Mouse (Mus musculus) liver, embryonic 12.5 days (tissue): ENCODE results near the gene Bptf. TPM values are rescaled to one million over a fixed set of nuclear protein-coding genes. Genes with fewer than 3 reads are reported as not detected.

ENCODE experiments used
- ATAC-seq: fragments of 200-750 bp; cut with Nextera tagmentation; 2 replicates; pipeline ENCODE4 v1.8.0; 2017; ENCODE audit warnings: moderate number of reproducible peaks, mild to moderate bottlenecking, moderate library complexity
- H3K27ac ChIP-seq: fragments of 300-500 bp; sonication (generic); 2 replicates; pipeline ENCODE4 v1.5.1; 2016; ENCODE audit warnings: mild to moderate bottlenecking
- H3K27me3 ChIP-seq: fragments of 300-500 bp; sonication (generic); replicated peaks from 2 replicates; pipeline ENCODE4 v1.6.1; 2016; ENCODE audit warnings: mild to moderate bottlenecking, moderate library complexity
- H3K36me3 ChIP-seq: fragments of 300-500 bp; sonication (generic); 2 replicates; pipeline ENCODE4 v1.6.1; 2016; ENCODE audit warnings: mild to moderate bottlenecking, moderate library complexity
- H3K4me1 ChIP-seq: fragments of 300-500 bp; sonication (generic); 2 replicates; pipeline ENCODE4 v1.6.1; 2016
- H3K4me2 ChIP-seq: fragments of 300-500 bp; sonication (generic); 2 replicates; pipeline ENCODE4 v1.6.1; 2016; ENCODE audit warnings: mild to moderate bottlenecking, moderate library complexity
- H3K4me3 ChIP-seq: fragments of 300-500 bp; sonication (generic); 2 replicates; pipeline ENCODE4 v1.5.1; 2016; ENCODE audit warnings: mild to moderate bottlenecking, moderate library complexity
- H3K9ac ChIP-seq: fragments of 300-500 bp; sonication (generic); 2 replicates; pipeline ENCODE4 v1.6.1; 2016; ENCODE audit warnings: mild to moderate bottlenecking, moderate library complexity
- H3K9me3 ChIP-seq: fragments of 300-500 bp; sonication (generic); replicated peaks from 2 replicates; pipeline ENCODE4 v1.6.1; 2016; ENCODE audit warnings: mild to moderate bottlenecking, moderate library complexity
- WGBS: fragments of 180-500 bp; shearing (Covaris S2); methylation state at CpG from one replicate; pipeline ENCODE4 v1.1.7; 2016; ENCODE audit not compliant: insufficient replicate concordance; 5-methylcytosine and 5-hydroxymethylcytosine counted together
- polyA plus RNA-seq: library from polyadenylated mRNA; unstranded; fragments of >200 nt; fragmentation: Nextera tagmentation; extraction: Ambion mirVana; gene quantifications from 2 replicates; pipeline ENCODE4 v1.2.1, GENCODE M21; 2016

Gene Bptf
- polyA plus RNA-seq, 1 experiment from 2014 or later: 12.7 TPM

DNA sequence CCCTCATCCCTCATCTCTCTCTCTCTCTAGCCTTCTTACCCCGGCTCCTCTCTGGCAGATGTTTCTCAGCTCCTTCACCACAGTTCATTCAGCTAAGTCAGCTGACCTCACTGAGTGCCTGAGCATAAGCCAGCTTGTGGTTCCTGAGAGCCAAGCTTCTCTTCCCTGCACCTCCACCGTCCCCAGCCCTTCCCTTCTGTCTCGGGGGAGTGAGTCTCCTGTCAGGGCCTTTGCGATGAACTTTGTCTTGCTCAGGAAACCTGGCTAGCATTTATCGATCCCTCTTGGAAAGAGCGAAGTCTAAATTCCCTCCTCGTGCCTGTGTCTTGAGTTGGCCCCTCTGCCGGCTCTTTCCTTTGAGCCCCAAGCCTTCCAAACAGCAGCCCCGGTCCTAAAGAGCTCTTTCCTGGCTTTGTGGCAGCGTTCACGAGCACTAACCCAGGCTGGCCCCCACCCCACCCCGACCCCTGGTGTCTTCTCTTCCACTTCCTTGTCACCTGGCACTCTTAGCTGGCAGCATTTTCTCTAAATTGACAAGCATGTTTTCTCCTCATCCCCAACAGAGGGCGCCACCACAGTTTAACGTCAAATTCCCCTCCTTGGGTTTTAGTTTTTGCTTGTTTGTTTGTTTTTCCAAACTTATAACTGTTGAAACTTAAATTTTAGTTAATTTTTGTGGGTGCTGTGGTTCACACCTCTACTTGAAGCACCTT is 117.2 kb downstream of the Bptf start:
- Histone ChIP-seq H3K9me3 (no peaks in the 10 kb centered on the region), H3K36me3 (no peaks in the 10 kb centered on the region), H3K27me3 (no peaks in the 10 kb centered on the region), H3K4me1 (peaks cover 26% of the 10 kb centered on the region), H3K4me2 (peak overlapping the region; percentile 36), H3K27ac (peak overlapping the region; percentile 5; the same call in 1 of the 2 replicates), H3K4me3 (peak overlapping the region; percentile 10), H3K9ac (peak overlapping the region; percentile 22; the same call in 1 of the 2 replicates)
- no peak for ATAC-seq
- 31% methylated on average over 14 of the region's 14 CpGs for WGBS

DNA sequence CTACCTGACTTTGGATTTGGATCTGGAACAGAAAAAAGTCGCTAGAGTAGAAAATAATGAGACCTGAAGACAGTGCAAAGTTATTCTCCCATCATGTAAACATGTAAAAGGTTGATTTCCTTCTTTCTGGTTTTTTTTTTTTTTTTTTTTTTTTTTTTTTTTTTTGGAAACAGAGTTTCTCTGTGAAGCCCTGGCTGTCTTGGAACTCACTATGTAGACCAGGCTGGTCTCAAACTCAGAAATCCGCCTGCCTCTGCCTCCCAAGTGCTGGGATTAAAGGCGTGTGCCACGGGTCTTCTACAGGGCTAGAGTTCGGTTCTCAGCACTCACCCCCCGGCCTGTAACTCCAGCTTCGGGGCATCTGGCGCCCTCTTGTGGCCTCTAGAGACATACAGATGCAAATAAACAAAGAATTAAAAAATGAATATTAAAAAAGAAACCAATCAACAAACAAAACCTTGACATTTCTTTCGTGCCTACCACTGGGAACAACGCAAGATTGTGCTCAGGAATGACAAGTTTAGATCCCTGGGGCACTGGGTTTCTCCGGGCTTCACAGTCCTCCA is 117.8 kb downstream of the Bptf start:
- H3K9me3 ChIP-seq: no peaks in the 10 kb centered on the region
- 0 out of 2 replicates have a peak overlapping the region, but pooled peaks have one; percentile 36 for H3K4me2 ChIP-seq
- H3K27me3 ChIP-seq: no peaks in the 10 kb centered on the region; the same call in 1 of the 2 replicates
- no peak overlapping the region for H3K9ac ChIP-seq
- no peak for ATAC-seq
- WGBS: 75% methylated on average over 11 of the region's 11 CpGs
- peaks cover 26% of the 10 kb centered on the region for H3K4me1 ChIP-seq
- H3K27ac ChIP-seq: no peak overlapping the region
- H3K36me3 ChIP-seq: no peaks in the 10 kb centered on the region
- H3K4me3 ChIP-seq: no peak overlapping the region

- Histone ChIP-seq H3K4me3 (peak overlapping the region; percentile 69), H3K36me3 (no peaks in the 10 kb centered on the region), H3K27ac (peak overlapping the region; percentile 95), H3K4me2 (peak overlapping the region; percentile 66), H3K27me3 (peaks cover 13% of the 10 kb centered on the region), H3K4me1 (peaks cover 21% of the 10 kb centered on the region), H3K9me3 (no peaks in the 10 kb centered on the region), H3K9ac (peak overlapping the region; percentile 85)
- peak; percentile 92 for ATAC-seq
- WGBS: under 1% methylated on average over 37 of the region's 37 CpGs
Measured at GRCm38 (mm10) chr11:107012324-107013017, 119.5 kb downstream of the Bptf start.

DNA sequence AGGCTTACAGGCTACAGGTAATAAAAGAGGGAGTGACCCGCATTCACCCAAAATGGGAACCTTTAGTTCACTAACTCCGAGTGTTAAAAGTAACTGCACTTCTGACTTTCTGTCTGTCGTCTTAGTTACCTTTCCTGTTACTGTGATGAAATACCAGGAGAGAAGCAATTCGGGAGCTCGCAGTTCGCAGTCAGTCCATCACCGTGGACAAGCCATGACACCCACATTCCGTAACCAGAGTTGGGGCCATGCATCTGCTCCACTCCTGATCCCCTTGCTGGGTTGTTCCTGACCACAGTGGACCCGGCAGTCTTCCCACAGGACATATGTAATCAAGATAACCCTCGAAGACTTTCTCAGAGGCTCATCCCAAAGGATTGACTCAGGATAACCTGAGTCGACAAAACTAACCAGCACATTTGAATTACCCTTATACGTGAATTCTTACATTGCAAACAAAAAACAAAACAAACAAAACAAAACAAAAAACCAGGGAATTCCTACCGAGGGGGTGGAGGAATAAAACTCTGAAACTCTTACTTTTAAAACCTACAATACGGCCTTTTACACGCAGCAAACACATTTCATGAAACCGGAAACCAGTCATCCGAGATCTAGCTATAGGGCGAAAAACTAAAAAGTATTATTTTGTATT is 120.1 kb downstream of the Bptf start:
- Histone ChIP-seq H3K4me3 (peak overlapping the region; percentile 69), H3K4me2 (peak overlapping the region; percentile 66), H3K27ac (peak overlapping the region; percentile 95), H3K27me3 (peaks cover 13% of the 10 kb centered on the region), H3K9me3 (no peaks in the 10 kb centered on the region), H3K9ac (peak overlapping the region; percentile 85), H3K4me1 (peaks cover 21% of the 10 kb centered on the region), H3K36me3 (no peaks in the 10 kb centered on the region)
- no peak for ATAC-seq
- WGBS: 31% methylated on average over 18 of the region's 18 CpGs

DNA sequence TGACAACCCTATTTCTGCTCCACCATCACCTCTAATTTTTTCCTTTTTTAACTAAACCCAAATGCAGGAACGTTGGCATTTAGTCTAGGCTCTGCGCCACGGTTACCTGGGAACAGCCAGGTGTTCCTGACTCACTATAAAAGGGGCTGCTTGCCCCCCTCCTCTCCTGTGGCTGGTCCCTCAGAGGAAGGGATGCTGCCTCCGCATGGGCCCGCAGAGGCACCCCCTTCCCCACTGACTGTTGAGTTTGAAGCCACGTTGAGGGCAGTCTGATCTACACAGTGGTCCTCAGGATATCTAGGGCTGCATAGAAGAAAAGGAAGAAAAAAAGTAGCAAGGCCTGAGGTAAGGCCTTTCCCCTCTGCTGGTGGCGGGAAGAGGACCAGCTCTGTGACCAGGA is 120.8 kb downstream of the Bptf start:
- H3K9ac ChIP-seq: no peak overlapping the region
- H3K9me3 ChIP-seq: no peaks in the 10 kb centered on the region
- no peaks in the 10 kb centered on the region for H3K36me3 ChIP-seq
- no peak overlapping the region for H3K27ac ChIP-seq
- no peak overlapping the region; the same call in 1 of the 2 replicates for H3K4me3 ChIP-seq
- 71% methylated on average over 7 of the region's 7 CpGs for WGBS
- ATAC-seq: no peak
- peaks cover 21% of the 10 kb centered on the region for H3K4me1 ChIP-seq
- H3K4me2 ChIP-seq: peak overlapping the region; percentile 66
- peaks cover 13% of the 10 kb centered on the region for H3K27me3 ChIP-seq

DNA sequence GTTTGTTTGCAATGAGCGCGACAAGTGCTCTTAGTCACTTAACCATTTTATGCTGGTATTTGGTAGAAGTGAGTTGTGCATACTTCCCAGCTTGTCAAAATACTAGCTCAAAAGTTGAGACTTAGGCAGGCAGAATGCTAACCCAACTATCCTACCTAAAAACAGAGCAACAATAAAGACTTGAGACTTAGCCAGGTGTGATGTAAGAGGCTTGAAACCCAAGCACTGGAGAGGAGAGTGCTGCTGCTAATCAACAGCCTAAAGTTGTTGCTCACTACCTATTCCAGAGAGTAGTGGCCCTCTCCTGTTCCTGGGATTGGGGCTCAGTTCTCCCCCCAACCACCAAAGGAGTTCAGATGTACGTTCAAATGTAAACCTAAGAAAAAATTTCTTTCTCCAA is 121.5 kb downstream of the Bptf start:
- H3K4me2 ChIP-seq: no peak overlapping the region
- 90% methylated on average over 3 of the region's 3 CpGs for WGBS
- no peak for ATAC-seq
- H3K27me3 ChIP-seq: peaks cover 13% of the 10 kb centered on the region
- H3K4me1 ChIP-seq: peaks cover 21% of the 10 kb centered on the region
- H3K9me3 ChIP-seq: no peaks in the 10 kb centered on the region
- H3K9ac ChIP-seq: no peak overlapping the region
- H3K36me3 ChIP-seq: no peaks in the 10 kb centered on the region
- H3K27ac ChIP-seq: no peak overlapping the region
- no peak overlapping the region for H3K4me3 ChIP-seq

DNA sequence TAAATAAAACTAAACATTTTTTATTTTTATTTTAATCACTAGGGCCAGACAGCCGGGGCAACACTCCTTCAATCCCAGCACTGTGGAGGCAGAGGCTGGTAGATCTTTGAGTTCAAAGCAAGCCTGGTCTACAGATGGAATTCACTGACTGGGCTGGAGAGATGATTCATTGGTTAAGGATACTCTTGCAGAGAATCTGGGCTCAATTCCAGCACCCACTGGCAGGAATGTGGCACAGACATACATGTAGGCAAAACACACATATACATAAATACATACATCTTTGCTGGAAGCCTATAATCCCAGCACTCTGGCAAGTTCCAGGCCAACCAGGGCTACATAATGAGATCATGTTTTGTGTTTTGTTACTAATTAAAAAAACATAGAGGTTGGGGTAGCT is 126.4 kb downstream of the Bptf start:
- WGBS: 75% methylated on average over 1 of the region's 1 CpGs
- no peak overlapping the region for H3K4me3 ChIP-seq
- ATAC-seq: no peak
- no peaks in the 10 kb centered on the region for H3K4me1 ChIP-seq
- H3K27me3 ChIP-seq: peaks cover 13% of the 10 kb centered on the region
- H3K4me2 ChIP-seq: no peak overlapping the region
- no peak overlapping the region for H3K9ac ChIP-seq
- no peaks in the 10 kb centered on the region for H3K9me3 ChIP-seq
- no peaks in the 10 kb centered on the region for H3K36me3 ChIP-seq
- H3K27ac ChIP-seq: no peak overlapping the region

- Histone ChIP-seq H3K4me2 (no peak overlapping the region), H3K9me3 (no peaks in the 10 kb centered on the region), H3K36me3 (peaks cover 5% of the 10 kb centered on the region), H3K27ac (no peak overlapping the region), H3K4me3 (no peak overlapping the region), H3K9ac (no peak overlapping the region), H3K4me1 (peaks cover 10% of the 10 kb centered on the region), H3K27me3 (no peaks in the 10 kb centered on the region; the same call in 1 of the 2 replicates)
- WGBS: 54% methylated on average over 8 of the region's 8 CpGs
- no peak for ATAC-seq
Measured at GRCm38 (mm10) chr11:107001760-107002675, 129.9 kb downstream of the Bptf start.

GRCm38 (mm10) chr11:106999949-107000513 is 131.9 kb downstream of the Bptf start:
- no peak for ATAC-seq
- Histone ChIP-seq H3K4me1 (peaks cover 30% of the 10 kb centered on the region), H3K4me3 (peak overlapping the region; percentile 52), H3K9ac (peak overlapping the region; percentile 67), H3K4me2 (peak overlapping the region; percentile 77), H3K27me3 (no peaks in the 10 kb centered on the region; the same call in 1 of the 2 replicates), H3K9me3 (no peaks in the 10 kb centered on the region), H3K27ac (peak overlapping the region; percentile 82), H3K36me3 (peaks cover 25% of the 10 kb centered on the region)
- WGBS: 76% methylated on average over 9 of the region's 9 CpGs

DNA sequence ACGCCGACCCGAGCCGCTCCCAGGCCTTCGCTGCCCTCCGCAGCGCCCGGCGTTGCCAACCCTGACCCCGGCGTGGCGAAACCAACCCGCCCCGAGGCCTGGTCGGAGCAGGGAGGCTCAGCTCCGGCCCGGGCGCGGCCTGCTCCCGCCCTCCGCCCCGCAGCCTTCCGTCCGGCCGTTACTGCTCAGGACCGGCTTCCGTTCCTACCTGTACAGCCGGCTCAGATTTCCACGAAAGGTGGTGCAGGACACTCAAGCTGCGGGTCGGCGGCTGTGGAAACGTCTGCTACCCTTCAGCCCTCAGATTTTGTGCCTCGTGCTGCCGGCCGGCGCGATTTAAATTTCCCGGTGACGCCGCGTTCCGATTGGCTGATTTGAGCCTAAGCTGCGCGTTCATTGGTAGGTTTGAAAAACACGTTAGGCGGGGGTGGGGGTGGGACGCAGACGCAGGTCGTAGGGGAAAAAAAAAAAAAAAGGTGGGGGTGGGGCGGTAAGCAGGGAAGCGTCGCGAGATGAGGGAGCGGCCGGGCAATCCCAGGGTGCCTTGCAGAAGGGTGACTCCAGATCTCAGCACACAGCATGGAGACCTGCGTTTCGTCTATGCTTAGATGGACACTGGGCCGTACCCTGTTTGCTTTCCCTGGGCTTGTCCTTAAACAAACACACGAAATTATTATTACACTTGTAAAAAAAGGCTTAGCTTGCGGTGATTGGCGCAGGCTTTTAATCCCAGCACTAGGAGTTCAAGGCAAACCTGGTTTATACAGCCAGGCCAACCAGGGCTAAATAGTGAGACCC is 132.6 kb downstream of the Bptf start, which contains the start of gene Kpna2:
Gene Kpna2 (minus strand): TSS at position 391 of the 798 bp plus-strand sequence.
- WGBS: under 1% methylated on average over 52 of the region's 62 CpGs
- Histone ChIP-seq H3K4me2 (peak within 1 kb of the TSS; percentile 77), H3K9ac (peak within 1 kb of the TSS; percentile 94), H3K4me1 (peaks cover 37% of the 10 kb centered on the region), H3K4me3 (peak within 1 kb of the TSS; percentile 85), H3K9me3 (no peaks in the 10 kb centered on the region), H3K27ac (peak within 1 kb of the TSS; percentile 90), H3K27me3 (no peaks in the 10 kb centered on the region; the same call in 1 of the 2 replicates), H3K36me3 (peaks cover 32% of the 10 kb centered on the region)
- peak; percentile 88 for ATAC-seq
